Mouse (Mus musculus): Measurements from ENCODE around the gene Maml3.

GRCm38 (mm10) chr3:51652701-51653100 lies 452.2 kb downstream of the Maml3 start:
- no peak for TF ChIP-seq CTCF (IDR thresholded peaks at IDR 0.05; ENCODE audit: low read depth)
- TF ChIP-seq EP300 (optimal IDR thresholded peaks at IDR 0.05), result no peak

All from stomach, postnatal 0 days (tissue).